Mouse (Mus musculus) gastrocnemius, adult 8-10 months (tissue): ENCODE measurements at regions not wholly inside any gene's neighbourhood (a gene's known extent, or its start where the extent isn't known, plus 50 kb on each side); places are given as distances from the start of the nearest gene placed in this dataset.

Source experiments
- DNase-seq, 2 experiments: peaks; one replicate each; pipeline ENCODE4 v3.0.0; 2022; ENCODE audit warnings: low spot score in 2 of 2

GRCm38 (mm10) chr15:96182313-96182712, 105.0 kb upstream of the Arid2 start:
- DNase-seq = no peak

DNA sequence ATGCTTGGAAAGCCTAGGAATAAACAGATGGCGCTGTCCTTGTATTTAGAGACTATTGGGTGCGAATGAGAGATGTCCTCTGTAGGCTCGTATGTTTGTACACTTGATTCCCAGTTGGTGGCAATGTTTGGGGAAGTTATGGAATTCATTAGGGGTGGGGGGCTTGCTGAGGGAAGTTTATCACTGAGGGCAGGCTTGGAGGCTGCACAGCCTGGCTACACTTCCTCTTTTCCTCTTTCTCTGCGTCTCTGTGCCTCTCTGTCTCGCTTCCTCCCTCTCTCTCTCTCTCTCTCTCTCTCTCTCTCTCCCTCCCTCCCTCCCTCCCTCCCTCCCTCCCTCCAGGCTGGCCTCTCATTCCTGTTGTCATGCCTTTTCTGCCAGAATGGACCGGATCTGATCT, 104.2 kb upstream of the Arid2 start:
- no peak for DNase-seq

DNA sequence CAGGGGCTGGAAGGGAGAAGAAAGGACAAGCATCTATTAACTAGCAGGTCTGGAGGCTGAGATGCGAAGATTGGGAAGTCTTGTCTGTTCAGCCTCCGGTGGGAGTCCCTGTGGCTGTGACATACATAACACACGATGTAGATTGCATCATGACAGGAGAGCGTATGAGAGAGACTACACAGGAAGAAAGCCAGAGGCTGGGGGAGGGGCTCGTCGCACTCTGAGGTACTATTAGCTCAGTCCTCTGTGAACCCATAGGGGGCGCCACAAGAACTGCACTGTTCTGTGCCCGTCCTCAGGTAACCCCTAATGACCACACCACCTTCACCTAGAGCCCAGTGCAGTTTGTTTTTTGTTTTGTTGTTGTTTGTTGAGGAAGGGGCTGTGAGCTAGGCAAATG, 102.7 kb upstream of the Arid2 start:
- no peak for DNase-seq

GRCm38 (mm10) chr15:96185429-96185828, 101.9 kb upstream of the Arid2 start:
- DNase-seq = no peak

- no peak for DNase-seq
These were observed 101.4 kb upstream of the Arid2 start for GRCm38 (mm10) chr15:96185901-96186300.

DNA sequence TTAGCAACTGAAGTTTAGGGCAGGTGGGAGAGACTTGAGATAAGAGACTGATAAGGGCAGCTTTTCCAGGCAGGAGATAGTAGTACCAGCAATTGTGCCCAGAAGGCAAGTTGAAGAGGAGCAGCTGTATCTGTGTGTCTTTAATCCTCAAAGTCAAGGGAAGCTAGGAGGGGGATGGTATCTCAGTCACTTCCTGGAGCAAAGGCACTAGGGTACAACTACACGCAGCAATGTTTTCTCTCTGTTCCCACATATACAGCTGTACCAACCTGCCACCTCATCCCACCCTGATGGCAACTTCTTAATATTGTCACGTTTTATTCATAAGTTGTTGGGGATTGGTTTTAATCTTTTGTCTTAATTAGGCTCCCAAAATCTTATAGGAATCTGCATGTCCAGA, 97.8 kb upstream of the Arid2 start:
- DNase-seq = no peak

DNA sequence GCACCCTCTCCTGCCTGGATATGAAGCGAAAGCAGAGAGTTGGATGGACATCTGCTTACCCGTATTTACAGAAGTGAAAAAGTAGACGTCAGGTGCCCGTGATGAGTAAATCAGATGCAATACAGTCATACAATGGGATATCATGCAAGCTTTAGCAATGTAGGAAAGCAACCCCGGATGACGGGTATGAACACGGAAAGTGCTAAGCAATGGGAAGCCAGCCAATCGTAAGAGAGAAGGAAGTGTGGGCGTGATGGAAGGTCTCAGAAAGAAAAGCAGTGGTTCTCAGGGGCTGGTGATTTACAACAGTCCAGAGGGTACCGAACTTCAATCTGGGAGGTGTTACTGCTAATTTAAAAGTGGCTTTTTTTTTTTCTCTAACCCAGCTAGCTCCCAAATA, 89.9 kb upstream of the Arid2 start:
- no peak for DNase-seq

DNA sequence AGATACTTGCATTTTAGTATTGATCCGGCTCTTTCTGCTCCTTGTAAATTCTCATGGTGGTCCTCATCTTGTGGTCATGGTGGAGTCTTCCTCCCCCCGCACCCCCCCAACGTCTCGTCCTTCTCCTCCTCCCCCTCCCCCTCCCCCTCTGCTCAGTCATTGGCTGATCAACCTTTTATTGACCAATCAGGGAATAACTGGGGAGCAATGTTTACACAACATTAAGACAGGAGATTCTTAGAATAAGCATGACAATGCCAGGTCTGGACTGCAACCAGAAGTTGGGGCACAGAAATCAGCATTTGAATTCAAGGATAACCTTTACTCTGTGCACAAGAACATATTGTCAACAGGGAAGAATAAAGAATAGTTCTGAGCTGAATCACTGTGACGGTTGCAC, 89.4 kb upstream of the Arid2 start:
- no peak for DNase-seq

DNA sequence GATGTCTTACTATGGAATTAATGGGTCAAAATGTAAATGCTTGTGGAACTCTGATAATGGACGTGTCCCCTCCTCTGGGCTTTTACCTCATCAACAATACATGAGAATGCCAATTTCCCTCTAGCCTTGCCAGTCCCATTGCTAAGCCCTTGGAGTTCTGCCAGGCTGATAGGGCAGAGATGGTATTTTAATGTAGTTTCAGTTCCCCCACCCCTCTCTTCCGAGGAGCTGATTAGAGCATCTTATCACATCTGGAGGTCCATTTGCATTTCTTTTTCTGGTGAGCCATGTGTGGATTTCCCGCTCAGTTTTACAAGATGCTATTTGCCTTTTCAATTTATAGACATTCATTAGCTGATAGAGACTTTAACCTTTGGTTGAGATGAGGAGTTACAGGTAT, 86.0 kb upstream of the Arid2 start:
- DNase-seq = no peak

DNA sequence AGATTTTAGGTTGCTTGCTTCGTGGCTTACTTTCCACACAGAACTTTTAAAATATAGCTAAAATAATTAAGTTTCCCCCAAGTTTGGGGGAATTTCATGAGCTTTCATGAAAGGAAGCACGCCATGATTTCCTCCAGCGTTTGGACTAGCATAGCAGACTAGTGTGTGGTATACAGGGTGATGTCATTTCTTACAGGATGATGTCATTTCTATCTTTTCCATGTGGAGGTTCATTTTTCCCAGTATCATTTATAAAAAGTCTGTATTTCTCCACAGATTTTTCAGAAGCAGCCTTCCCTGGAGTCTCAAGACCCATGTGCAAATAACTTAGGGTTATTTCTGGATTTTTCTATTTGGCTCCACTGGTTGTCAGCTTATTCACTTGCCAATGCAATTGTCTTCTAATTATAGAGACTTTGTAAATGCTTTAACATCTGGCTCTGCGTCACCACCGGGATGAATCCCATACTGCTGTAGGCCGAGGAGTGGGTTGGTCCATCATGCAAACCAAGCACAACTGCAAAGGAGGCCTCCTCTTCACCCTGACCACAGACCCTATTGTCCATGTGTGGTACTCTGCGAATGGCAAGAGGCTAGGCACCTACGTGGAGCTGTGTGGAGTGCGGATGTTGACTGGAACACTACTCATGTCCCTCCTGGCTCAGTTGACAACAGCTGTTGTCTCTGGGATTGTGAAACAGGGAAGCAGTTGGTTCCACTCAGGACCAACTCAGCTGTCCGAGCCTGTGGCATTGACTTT, 85.4 kb upstream of the Arid2 start:
- no peak for DNase-seq

DNA sequence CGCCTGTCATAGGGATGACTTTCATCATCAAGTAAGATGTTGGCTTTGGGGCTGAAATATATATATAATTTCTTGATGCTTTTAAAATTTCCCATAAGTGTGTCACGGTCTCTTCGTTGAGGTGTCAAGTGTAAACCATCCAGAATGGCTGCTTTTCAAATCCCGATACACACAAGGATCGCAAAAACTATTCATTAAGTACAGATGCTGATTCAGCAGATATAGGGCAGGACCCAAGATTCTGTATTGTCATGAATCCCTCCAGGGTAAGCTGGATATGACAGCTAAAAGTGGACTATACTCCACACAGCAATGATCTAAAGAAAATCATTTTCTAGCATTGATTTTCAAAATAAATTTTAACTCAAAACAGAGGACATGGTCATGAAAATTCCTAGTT, 83.1 kb upstream of the Arid2 start:
- DNase-seq = no peak

DNA sequence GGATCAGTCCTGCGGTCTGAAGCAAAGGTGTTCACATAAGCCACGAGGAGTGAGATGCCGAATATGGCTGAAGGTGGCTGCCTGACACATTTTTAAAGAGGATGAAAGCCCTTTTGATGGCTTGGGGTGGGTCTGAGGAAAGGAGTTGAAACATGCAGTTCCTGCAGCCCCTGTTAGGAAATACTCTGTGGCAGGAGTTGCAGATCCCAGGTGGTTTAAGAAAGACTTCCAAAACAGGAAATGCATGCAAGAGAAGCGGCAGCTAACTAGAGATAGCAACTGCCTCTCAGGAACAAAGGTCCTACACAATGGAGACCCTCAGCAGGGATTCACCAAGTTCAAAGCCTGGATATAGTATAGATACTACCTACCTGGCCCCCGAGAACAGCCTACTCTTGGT, 82.7 kb upstream of the Arid2 start:
- no peak for DNase-seq

GRCm38 (mm10) chr15:96210721-96211400, 76.5 kb upstream of the Arid2 start:
- DNase-seq = no peak

- no peak for DNase-seq
These were observed 73.6 kb upstream of the Arid2 start for GRCm38 (mm10) chr15:96213541-96214312.

DNA sequence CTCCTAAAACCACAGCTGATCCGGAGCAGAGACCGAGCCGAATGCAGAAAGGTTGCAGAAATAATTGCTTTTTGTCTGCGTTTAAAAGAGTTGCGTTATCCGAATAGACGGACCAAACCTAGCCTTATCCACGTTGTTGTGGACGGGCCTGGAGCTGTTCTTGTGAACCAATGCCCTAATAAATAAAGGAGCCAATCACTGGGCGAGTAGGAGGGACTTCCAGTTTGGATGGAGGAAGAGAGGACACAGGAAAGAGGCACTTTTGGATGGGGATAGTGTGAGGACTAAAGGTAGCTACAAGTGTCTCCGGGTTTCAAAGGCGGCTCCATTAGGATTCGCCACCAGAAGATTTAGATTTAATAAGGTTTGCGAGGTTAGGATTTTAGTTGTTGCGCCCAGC, 69.4 kb upstream of the Arid2 start:
- DNase-seq = no peak

DNA sequence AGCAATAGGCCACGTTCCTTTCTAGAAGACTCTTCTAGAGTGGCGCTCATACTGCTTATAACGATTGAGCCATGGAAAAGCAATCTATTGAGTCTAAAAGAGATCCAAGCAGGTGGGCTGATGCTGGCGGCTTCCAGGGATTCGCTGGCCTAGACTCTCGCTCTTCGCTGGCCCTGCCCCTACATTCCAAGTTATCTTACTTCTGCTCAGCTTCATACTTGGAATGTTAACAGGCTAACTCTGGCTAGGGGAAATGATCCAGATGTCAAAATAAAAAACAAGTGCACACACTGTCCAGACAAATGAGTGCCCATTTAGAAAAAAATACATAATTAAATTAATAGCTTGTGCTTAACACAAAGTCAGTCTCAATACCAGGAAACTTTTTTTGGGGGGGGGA, 67.6 kb upstream of the Arid2 start:
- no peak for DNase-seq

DNA sequence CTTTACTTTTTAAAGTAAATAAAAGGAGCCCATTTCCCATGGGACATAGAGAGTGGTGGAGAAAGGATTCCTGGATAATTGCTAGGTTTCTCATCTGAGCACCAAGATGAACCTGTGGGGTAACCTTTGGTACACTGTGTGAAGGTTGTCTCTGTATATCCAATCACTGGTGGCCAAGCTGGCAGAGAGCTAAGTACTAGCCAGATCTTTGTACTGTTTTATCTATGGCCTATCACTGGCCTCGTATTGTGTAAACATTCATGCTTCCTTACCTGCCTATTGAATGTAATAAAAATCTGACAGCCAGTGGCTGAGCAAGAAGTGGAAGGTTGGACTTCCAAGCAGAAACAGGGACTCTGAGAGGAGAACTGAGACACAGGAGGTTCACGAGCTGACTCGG, 55.3 kb upstream of the Arid2 start:
- DNase-seq = no peak

DNA sequence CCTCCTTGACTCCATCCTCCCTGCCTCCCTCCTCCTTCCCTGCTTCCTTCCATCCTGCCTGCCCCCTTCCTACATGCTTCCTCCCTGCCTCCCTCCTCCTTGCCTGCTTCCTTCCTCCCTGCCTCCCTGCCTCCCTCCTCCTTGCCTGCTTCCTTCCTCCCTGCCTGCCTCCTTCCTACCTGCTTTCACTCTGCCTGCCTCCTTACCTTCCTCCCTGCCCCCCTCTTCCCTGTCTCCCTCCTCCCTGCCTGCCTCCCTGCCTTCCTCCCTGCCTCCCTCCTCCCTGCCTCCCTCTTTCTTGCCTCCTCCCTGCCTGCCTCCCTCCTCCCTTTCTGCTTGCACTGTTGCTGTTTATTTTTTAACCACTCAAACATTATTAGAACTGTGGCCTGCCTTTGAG, 54.2 kb upstream of the Arid2 start:
- no peak for DNase-seq

DNA sequence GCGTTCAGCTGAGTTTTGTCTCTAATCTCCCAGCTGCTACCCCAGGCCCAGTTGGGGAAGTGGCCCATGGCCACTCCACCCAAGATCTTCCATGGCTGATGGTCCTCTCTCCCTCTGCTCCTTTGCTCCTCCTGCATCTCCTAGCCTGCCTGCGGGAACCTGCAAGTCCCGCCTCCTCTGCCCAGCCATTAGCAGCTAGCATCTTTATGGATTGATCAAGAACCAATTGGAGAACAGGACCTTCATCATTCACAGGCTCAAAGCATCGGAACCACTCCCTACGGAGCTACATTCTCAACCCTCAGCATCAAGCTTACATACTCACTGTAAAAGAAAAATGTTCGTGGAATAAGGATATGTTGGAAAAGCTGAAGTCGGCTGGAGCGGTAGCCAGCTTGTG, 52.5 kb upstream of the Arid2 start:
- no peak for DNase-seq
